Mouse (Mus musculus) spleen, adult 12 weeks (tissue): ENCODE data around the gene Cmya5.

Source experiments
- DNase-seq: peaks from one replicate; pipeline ENCODE4 v3.0.0; 2022; ENCODE audit warnings: low spot score

The Cmya5 gene

GRCm38 (mm10) chr13:93062860-93063636 lies 81.5 kb downstream of the Cmya5 start:
- no peak for DNase-seq

GRCm38 (mm10) chr13:93061311-93061710 lies 83.2 kb downstream of the Cmya5 start:
- no peak for DNase-seq

GRCm38 (mm10) chr13:93060437-93060836 lies 84.1 kb downstream of the Cmya5 start:
- no peak for DNase-seq

GRCm38 (mm10) chr13:93058551-93059011 lies 85.9 kb downstream of the Cmya5 start:
- no peak for DNase-seq

GRCm38 (mm10) chr13:93057492-93058260 lies 86.8 kb downstream of the Cmya5 start:
- DNase-seq = no peak

- DNase-seq = no peak
These were observed 88.4 kb downstream of the Cmya5 start for GRCm38 (mm10) chr13:93056091-93056490.

GRCm38 (mm10) chr13:93051483-93051882 lies 93.0 kb downstream of the Cmya5 start:
- no peak for DNase-seq

- DNase-seq = no peak
These were observed 103.5 kb downstream of the Cmya5 start for GRCm38 (mm10) chr13:93041021-93041420.

GRCm38 (mm10) chr13:93036218-93036617 lies 108.3 kb downstream of the Cmya5 start:
- no peak for DNase-seq

- DNase-seq = no peak
These were observed 115.2 kb downstream of the Cmya5 start for GRCm38 (mm10) chr13:93029337-93029736.

GRCm38 (mm10) chr13:93024837-93025236 lies 119.7 kb downstream of the Cmya5 start:
- no peak for DNase-seq

- DNase-seq = no peak
These were observed 122.4 kb downstream of the Cmya5 start for GRCm38 (mm10) chr13:93022158-93022557.

- no peak for DNase-seq
These were observed 131.6 kb downstream of the Cmya5 start for GRCm38 (mm10) chr13:93012952-93013351.

- no peak for DNase-seq
These were observed 133.2 kb downstream of the Cmya5 start for GRCm38 (mm10) chr13:93011315-93011714.

- no peak for DNase-seq
These were observed 134.0 kb downstream of the Cmya5 start for GRCm38 (mm10) chr13:93010524-93010923.

GRCm38 (mm10) chr13:93007078-93007477 lies 137.4 kb downstream of the Cmya5 start:
- no peak for DNase-seq

- no peak for DNase-seq
These were observed 138.2 kb downstream of the Cmya5 start for GRCm38 (mm10) chr13:93006347-93006746.

GRCm38 (mm10) chr13:93004003-93004402 lies 140.5 kb downstream of the Cmya5 start:
- no peak for DNase-seq

- no peak for DNase-seq
These were observed 142.1 kb downstream of the Cmya5 start for GRCm38 (mm10) chr13:93002456-93002855.

GRCm38 (mm10) chr13:93000640-93001351 lies 143.7 kb downstream of the Cmya5 start:
- DNase-seq = no peak

- no peak for DNase-seq
These were observed 144.7 kb downstream of the Cmya5 start for GRCm38 (mm10) chr13:92999860-93000259.

GRCm38 (mm10) chr13:92994743-92995142 lies 149.8 kb downstream of the Cmya5 start:
- no peak for DNase-seq

GRCm38 (mm10) chr13:92992823-92993222 lies 151.7 kb downstream of the Cmya5 start:
- no peak for DNase-seq
